Mouse (Mus musculus): Measurements from ENCODE around the gene Prrt3.

- TF ChIP-seq CTCF (IDR thresholded peaks at IDR 0.05; ENCODE audit: borderline replicate concordance, insufficient read depth, low read length) (no peak), POLR2A (IDR thresholded peaks at IDR 0.05; ENCODE audit: low read depth, low read length) (no peak)
Observed at GRCm38 (mm10) chr6:113523420-113523819, 21.7 kb upstream of the Prrt3 start.
